Mouse (Mus musculus): ENCODE measurements around the gene Lrrc75b.
"Not testable (repeated sequence)": the region's sequence is repeated elsewhere in the genome, so short reads cannot be mapped to it uniquely, and the experiment has no call there.

The Lrrc75b gene

DNA sequence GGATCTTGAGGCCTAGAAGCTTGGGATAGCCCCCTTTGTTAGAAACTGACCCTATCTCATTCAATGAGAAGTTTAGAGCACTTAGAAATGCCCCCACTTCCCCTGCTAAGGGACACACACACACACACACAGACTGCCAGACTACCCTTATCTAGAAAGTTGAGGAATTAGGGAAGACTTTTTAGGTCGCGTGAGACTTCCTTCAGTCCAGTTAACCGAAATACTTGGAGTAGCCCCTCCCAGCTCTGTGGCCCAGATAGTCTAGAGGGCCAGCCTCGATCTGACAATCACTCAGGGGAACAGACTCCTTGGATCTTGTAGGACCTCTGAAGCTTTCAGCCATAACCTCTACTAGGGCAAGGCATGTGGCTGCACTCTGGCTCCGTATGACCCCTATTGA, 7.9 kb upstream of the Lrrc75b start:
- no peak for ATAC-seq (ENCODE audit: low TSS enrichment)

DNA sequence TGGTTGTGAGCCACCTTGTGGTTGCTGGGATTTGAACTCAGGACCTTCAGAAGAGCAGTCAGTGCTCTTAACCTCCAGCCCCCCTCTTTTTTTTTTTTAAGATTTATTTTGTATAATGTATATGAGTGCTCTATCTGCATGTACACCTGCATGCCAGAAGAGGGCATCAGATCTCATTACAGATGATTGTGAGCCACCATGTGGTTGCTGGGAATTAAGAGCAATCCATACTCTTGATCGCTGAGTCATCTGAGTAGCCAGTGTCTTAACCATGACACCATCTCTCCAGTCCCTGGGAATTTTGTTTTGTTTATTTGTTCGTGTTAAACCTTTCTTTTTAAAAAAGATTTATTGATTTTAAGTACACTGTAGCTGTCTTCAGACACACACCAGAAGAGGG, 6.6 kb upstream of the Lrrc75b start:
- not testable (repeated sequence) for ATAC-seq (ENCODE audit: low TSS enrichment)

DNA sequence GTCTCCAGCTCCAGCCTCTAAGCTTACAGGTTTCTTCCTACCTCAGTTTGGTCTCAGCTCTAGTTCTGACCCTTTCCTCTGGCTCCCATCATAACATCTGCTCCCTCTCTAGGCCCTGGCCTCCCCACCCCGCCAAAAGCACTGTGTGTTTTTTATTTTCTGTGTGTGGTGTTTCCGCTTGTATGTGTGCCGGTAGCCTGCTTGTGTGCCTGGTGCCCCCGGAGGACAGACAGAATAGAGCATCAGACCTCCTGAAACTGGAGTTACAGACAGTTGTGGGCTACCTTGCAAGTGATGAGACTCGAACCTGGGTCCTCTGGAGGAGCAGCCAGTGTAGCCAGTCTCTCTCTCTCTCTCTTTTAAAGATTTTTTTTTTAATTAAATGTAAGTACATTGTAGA, 6.2 kb upstream of the Lrrc75b start:
- ATAC-seq (ENCODE audit: low TSS enrichment), result no peak

DNA sequence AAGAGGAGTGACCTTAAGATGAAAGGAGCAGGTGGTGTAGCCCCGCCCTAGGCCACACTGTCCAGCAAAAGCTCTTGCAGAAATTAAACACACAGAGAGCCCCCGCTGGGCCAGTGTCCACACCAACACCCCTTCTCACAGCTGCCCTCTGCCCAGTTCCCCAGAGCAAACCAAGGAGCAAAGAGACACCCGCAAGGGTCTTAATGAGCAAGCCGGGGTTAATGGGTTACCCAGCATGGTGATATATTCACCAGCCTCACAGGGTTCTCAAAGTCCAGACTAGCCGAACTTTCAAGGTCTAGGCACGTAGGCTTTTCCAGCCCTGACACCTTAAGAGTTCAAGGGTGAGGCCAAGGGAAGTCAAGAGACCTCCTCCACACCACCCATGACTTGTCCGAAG, 5.8 kb upstream of the Lrrc75b start:
- no peak for ATAC-seq (ENCODE audit: low TSS enrichment)

GRCm38 (mm10) chr10:75565436-75565835, 5.3 kb upstream of the Lrrc75b start:
- ATAC-seq (ENCODE audit: low TSS enrichment), result no peak

DNA sequence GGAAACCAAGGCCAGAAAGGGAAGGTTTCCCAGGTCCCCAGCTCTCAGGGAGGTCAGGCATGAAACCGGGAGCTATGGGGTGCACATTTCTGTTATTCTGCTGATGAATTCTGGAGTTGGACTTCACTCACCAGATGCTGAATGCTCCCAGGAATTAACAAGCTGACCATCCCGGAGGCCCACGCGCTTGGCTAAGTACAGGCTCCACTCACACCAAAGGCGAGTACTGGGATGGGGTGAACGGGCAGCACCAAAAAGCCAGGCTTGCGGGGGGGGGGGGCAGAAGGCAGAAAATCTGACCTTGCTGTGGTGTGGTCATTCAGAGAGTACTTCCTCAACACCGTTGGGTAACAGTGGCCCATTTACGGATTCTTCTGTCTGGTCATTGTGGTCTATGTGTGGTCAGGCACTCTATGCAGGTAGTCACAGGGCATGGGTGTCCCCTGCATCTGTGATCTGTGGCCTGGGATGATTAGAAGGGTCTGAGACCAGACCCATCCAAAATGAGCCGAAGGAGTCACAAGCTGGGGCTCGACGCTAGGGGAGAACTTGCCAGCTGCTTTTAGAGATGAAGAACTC, 4.6 kb upstream of the Lrrc75b start:
- ATAC-seq (ENCODE audit: low TSS enrichment), result no peak

GRCm38 (mm10) chr10:75562596-75562995, 2.5 kb upstream of the Lrrc75b start:
- ATAC-seq (ENCODE audit: low TSS enrichment), result no peak

GRCm38 (mm10) chr10:75561071-75561654, 1.0 kb upstream of the Lrrc75b start, which contains the start of gene Ggt1:
Gene Ggt1 (plus strand): TSS chr10:75561604.
- ATAC-seq (ENCODE audit: low TSS enrichment), result no peak

GRCm38 (mm10) chr10:75560549-75560899, 394 bp upstream of the Lrrc75b start:
- ATAC-seq (ENCODE audit: low TSS enrichment), result peak; percentile 41

GRCm38 (mm10) chr10:75559041-75559675, 972 bp downstream of the Lrrc75b start:
- no peak for ATAC-seq (ENCODE audit: low TSS enrichment)

- ATAC-seq (ENCODE audit: low TSS enrichment), result peak; percentile 20; the same call in 1 of the 2 replicates
Observed at GRCm38 (mm10) chr10:75558515-75558914, 1.6 kb downstream of the Lrrc75b start.

- peak; percentile 66 for ATAC-seq (ENCODE audit: low TSS enrichment)
Observed at GRCm38 (mm10) chr10:75556026-75556425, 4.1 kb downstream of the Lrrc75b start.

DNA sequence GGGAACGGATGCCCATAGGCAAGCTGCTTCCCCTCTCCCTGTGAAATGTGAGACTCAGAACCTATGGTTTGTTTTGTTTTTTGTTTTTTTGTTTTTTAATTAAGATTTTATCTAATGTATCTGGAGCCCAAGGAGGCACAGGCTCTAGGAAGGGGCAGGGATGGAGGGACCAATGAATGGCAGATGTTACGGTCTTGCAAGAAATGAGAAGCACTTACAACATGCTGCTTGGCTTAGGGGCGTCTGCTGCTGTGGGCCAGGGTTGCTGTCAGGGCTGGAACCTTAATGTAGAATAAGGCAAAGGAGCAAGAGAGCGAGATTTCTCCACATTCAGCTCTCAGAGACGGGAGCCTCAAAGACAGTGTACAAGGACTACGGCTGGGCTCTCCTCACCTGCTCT, 4.6 kb downstream of the Lrrc75b start:
- no peak for ATAC-seq (ENCODE audit: low TSS enrichment)

DNA sequence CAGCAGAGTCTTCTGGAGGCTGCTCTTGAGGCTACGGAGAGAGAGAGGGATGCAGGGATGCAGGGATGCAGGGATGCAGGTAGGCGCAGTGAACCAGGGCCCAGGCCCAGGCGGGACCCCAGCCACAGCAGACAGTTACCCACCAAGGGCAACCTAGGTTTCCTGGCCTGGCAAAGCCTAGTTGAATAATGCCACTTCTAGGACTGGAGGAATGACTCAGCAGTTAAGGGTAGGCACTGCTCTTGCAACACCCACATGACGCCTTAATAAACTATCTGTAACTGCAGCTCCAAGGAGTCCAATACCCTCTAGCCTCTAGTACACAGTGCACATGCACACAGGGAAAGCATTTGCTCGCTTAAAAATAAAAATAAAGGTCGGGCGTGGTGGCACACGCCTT, 6.0 kb downstream of the Lrrc75b start:
- ATAC-seq (ENCODE audit: low TSS enrichment), result no peak

DNA sequence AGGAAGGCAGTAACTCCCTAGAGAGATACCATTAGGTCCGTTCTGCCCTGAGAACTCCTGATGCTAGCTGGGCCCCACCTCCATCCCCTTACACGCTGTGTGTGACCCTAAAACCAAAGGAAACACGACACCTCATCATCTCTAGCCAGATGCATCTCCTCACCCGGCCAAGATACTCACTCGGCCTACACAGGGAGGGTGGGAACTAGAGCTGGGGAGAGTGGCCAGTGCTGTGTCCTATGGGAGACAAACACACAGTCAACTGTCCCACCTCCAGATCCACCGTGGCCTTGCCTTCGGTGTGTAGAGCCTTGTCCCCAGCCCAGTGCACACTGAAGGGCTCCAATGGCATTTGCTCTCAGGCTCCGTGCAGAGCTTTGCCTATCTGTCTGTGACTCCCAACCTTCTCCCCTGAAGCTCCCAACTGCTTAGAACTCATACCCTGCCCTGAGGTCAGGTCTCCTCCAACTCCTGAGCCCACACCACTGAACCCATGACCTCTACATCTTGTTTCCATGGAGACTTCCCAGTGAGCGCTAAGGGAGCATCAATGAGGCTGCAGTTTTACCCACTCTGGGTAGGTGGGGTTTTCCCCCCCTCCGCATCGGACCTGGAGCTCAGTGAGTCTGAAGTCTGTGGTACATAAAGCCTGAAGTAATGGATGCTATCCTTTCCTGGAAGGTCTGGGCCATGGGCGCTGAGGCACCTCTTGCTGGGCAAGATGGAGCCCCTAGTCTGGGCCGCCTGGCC, 7.3 kb downstream of the Lrrc75b start:
- ATAC-seq (ENCODE audit: low TSS enrichment), result no peak

DNA sequence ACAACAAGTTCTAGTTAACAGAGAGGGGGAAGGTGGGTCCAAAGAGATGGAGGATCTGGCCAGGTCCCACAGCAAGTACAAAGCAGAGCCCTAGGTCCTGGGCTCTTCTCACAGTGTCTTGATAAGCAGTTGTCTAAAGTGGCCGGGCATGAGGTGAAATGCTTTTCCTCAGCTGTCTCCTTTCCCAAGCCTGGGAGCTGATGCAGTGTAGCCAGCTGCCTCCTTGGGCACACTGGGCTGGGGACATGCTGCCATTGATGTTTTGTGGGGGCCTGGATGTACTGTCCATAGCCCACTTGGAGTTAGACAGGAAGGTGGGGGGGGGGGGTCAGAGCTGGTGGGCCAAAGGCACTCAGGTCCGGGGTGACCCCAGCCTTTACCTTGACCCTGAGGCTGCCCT, 8.0 kb downstream of the Lrrc75b start:
- ATAC-seq (ENCODE audit: low TSS enrichment), result no peak

GRCm38 (mm10) chr10:75551175-75551574, 9.0 kb downstream of the Lrrc75b start:
- ATAC-seq (ENCODE audit: low TSS enrichment), result no peak

DNA sequence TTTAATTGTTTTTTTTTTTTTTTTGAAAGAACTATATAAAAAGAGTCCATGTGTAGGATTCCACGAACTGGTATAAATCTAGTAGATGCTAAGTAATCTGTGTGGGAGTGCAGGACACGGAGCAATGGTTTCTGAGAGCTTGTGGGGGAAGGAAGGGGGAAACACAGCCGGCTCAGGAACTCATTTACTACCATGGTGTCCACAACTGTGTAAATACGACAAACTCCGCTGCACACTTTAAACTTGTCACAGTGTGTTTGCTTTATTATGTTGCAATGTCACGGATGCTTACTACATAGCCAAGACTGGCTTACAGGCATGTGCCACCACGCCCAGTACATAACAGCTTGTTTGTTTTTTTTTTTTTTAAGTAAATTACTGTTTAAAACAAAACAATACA, 10.2 kb downstream of the Lrrc75b start:
- peak; percentile 72 for ATAC-seq (ENCODE audit: low TSS enrichment)

- ATAC-seq (ENCODE audit: low TSS enrichment), result peak; percentile 41; the same call in 1 of the 2 replicates
Observed at GRCm38 (mm10) chr10:75548486-75548885, 11.6 kb downstream of the Lrrc75b start.

GRCm38 (mm10) chr10:75547901-75548300, 12.2 kb downstream of the Lrrc75b start:
- ATAC-seq (ENCODE audit: low TSS enrichment), result no peak

DNA sequence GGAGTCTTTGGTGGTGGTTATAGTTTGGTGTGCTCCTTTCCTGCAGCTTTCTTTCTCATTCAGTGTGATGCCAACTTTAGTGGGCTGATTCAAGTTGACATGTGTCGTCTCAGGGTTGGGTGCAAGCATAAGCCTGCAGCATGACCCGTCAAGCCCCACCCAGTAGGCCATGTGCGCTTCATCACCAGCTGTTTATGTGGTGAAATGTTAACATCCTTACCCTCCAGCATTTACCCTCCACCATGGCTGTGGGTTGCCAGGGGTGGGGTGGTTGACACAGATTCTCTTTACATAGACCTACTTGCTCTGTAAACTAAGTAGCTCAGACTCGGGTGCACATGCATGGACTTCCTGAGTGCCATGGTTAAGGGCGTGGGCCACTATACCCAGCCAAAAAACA, 24.0 kb downstream of the Lrrc75b start:
- no peak for ATAC-seq (ENCODE audit: low TSS enrichment)

DNA sequence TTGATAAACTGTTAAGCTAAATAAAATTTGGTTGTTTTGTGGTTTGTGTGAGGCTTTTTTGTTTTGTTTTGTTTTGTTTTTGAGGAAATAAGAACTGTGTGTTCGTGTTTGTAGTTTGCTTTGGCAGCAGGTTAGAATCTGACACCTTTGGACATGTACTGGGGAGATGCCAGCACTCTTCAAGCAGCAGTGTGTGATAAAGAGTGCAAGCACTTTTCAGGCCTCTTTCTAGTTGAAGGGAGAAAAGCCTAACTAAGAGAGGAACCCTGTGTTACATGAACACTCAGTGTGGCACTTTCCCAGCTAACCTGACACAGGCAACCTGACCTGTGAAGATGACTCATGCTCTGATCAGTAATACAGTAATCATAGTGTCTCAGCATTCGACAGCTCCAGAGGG, 24.7 kb downstream of the Lrrc75b start:
- no peak for ATAC-seq (ENCODE audit: low TSS enrichment)

GRCm38 (mm10) chr10:75534934-75535333, 25.2 kb downstream of the Lrrc75b start:
- 0 out of 2 replicates have a peak, but pooled peaks have one; percentile 18 for ATAC-seq (ENCODE audit: low TSS enrichment)

Measured in frontal cortex, adult (tissue).